Mouse (Mus musculus): ENCODE measurements around the gene Guca2a.
"Not testable (repeated sequence)": the region's sequence is repeated elsewhere in the genome, so short reads cannot be mapped to it uniquely, and the experiment has no call there.

Guca2a gene

DNA sequence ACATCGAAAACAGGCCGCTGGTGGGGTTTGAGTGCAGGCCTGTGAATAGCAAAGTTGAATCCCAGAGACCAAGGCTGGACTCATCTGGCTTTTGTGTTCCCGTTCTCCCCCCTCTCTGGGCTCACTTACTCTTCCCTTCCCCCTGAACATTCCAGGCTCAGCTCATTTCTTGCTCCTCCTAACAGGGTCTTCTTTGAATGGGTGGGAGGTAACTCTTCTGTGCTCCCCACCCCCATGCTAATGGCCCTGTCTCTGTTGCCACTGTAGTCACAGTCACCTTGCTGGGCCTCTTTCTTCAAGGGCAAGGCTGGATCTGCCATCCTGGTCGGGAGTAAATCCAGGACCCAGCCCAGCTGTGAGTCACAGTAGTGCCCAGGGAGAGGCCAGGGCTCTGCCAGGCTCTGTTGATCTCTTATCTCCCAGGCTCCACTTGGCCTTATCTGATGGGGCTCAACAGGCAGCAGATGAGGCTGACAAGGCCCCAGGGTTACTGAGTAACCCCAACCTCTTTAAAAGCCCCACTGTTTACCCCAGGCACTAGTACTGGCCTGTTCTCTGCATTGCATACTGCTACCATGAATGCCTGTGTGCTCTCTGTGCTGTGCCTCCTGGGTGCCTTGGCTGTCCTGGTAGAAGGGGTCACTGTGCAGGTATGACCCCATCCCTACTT is at the start of gene Guca2a:
Gene Guca2a, plus strand, starts transcription at position 529 of the 670 bp plus-strand sequence.
- in situ Hi-C loops (cut with MboI; ENCODE audit: low pct_unique_long_range_greater_than_20kb in 1 of 2, low sequenced_read_pairs in 2 of 2, unreplicated experiment in 1 of 2): no loop called here

DNA sequence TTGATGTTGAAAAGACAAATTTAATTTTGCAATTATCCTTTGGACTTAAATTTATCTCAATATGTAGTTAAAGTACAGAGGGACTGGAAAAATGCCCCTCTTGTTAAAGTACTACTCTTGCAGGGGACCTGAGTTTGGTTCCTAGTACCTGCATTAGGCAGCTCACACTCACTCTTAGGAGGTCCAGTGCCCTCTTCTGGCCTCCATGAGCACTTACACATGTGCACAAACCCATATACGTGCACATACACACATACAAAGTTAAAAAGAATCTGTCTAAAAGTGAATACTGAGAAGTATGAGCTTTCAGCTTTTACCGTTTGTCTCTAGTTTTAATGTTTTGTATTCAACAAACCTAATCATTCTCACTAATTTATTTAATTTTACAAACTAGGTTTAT is 49.5 kb upstream of the Guca2a start:
- in situ Hi-C loops (cut with MboI; ENCODE audit: low pct_unique_long_range_greater_than_20kb in 1 of 2, low sequenced_read_pairs in 2 of 2, unreplicated experiment in 1 of 2): no loop called here

DNA sequence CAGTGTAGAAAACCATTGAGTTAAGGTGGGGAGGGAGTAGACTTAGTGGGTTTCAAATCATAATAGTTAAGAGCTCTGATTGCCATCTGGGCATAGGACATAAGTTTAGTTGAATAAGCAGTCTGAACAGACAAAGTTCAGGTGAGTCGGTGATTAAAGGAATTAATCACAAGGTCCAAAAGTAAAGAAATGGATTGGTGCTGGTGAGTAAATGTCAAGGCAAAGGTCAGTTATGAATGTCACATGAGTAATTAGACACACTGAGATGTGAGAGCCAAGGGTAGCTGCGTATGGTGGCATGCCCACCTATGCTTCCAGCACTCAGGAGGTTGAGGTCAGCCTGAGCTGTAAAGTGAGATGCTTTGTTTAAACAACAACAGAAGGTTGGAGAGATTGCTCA is 48.1 kb upstream of the Guca2a start:
- in situ Hi-C loops (cut with MboI; ENCODE audit: low pct_unique_long_range_greater_than_20kb in 1 of 2, low sequenced_read_pairs in 2 of 2, unreplicated experiment in 1 of 2): no loop called here

DNA sequence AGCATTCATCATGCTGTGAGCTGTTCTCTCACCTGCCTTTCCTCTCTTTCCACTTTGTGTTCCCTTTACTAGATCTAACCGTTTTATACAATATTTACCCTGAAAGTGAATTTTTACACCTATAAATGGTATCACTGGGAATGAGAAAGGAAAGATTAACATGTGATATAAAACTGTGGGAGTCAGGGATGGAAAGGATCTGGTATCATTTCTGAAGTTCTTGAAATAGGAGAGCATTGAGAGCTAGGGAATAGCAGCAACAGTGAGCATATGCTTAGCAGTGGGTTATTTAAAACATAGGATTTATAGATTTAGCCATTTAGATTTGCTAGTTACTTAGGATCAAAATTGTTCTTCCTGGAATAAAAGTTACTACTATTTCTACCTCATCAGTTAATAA is 47.5 kb upstream of the Guca2a start:
- in situ Hi-C loops (cut with MboI; ENCODE audit: low pct_unique_long_range_greater_than_20kb in 1 of 2, low sequenced_read_pairs in 2 of 2, unreplicated experiment in 1 of 2): no loop called here

DNA sequence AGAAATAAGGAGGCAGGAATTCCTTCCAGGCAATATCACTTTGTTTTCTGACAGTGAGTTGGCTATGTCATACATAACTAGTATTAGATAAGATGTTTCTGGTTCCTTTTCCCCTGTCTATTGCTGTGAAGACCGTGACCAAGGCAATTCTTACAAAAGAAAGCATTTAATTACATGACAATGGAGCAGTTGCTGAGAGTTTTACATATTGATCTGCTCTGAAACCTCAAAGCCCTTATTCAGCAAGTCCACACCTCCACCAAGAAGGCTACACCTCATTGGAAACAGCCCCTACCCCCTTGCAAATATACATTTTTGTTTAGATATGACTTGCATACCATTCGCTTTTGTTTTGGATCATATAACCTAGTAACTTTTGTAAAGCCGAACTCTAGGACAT is 45.0 kb upstream of the Guca2a start:
- in situ Hi-C loops (cut with MboI; ENCODE audit: low pct_unique_long_range_greater_than_20kb in 1 of 2, low sequenced_read_pairs in 2 of 2, unreplicated experiment in 1 of 2): no loop called here

DNA sequence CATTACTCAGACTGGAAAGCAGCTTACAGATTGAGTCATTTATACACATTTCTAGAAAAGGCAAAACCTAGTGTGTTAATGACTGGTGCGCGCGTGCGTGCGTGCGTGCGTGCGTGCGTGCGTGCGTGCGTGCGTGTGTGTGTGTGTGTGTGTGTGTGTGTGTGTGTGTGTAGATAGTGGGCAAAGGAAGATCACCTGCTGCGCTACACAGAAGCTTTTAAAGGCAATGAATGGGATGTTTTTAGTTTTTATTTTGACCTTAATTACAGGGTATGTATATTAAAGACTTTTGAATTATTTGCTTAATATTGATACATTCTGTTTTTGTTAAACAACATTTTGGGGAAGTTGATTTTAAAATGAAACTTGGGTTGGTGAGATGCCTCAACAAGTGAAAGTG is 43.2 kb upstream of the Guca2a start:
- in situ Hi-C loops (cut with MboI; ENCODE audit: low pct_unique_long_range_greater_than_20kb in 1 of 2, low sequenced_read_pairs in 2 of 2, unreplicated experiment in 1 of 2): no loop called here

DNA sequence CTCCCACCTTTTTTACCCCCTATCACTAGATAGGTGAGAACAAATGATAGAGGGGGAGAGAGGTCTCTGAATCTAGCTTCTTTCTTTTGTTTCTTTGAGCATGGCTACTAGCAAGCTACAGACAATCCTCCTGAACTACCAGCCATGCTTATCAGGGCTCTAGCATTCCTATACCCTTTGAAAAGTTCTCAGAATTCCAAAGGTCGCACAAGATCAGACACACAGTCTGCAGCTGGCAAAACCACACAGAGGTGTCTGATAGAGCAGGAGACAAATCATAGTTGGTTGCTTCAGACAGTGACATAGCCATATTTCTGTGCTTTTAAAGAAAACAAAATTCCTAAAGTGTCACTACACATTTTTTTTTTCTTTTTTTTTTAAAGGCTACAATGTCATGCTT is 37.9 kb upstream of the Guca2a start:
- in situ Hi-C loops (cut with MboI; ENCODE audit: low pct_unique_long_range_greater_than_20kb in 1 of 2, low sequenced_read_pairs in 2 of 2, unreplicated experiment in 1 of 2): no loop called here

DNA sequence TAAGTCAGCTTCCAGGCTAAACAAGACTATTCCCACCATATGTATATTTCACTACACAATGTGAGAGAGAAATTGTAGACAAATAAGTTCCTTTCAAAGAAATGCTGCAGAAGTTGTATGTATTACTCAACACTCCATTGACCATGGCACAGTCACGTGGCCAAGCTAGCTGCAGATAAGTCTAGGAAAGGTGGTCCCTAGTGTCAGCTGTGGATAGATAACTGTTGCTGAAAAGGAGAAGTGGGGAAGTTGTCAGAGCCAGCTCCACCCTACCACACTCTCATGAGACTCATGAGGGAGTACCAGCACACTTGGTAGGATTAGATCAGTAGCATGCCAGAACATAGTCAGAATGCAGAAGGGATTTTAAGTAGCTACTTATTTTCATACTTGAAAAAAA is 28.0 kb upstream of the Guca2a start:
- in situ Hi-C loops (cut with MboI; ENCODE audit: low pct_unique_long_range_greater_than_20kb in 1 of 2, low sequenced_read_pairs in 2 of 2, unreplicated experiment in 1 of 2): no loop called here

DNA sequence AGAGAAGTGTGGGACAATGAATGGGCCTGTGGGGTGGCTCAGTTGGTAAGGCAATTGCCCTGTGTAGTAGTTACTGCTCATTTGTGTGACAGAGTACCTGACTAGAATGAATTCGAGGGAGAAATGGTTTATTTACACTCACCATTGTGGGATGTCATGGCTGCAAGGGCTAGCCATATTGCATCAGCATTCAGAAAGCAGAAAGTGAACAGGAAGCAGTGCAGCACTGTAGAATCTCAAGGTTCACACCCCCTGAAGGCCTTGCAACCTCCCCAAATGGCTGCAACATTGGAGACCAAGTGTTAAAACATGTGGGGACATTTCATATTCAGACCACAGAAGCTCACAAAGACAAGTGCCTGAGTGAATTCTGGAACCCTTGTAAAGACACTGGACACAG is 23.4 kb upstream of the Guca2a start:
- in situ Hi-C loops (cut with MboI; ENCODE audit: low pct_unique_long_range_greater_than_20kb in 1 of 2, low sequenced_read_pairs in 2 of 2, unreplicated experiment in 1 of 2): no loop called here

DNA sequence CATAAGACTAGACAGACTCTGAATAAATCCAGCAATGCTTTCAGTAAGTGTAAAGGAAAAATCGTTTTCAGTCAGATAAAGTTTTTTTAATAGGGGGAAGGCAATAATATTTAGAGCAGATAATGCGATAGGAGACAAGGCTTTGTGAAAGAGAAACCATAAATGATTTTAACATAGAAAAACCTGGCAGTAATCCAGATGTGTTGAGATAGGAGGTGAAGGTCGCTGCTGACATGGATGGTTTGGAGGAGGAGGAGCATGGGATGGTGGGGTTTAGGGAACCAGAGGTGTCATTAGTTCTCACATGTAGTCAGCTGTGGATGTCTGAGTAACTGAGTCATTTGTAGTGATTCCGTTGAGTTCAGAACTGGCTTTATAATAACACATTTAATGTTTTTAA is 22.8 kb upstream of the Guca2a start:
- in situ Hi-C loops (cut with MboI; ENCODE audit: low pct_unique_long_range_greater_than_20kb in 1 of 2, low sequenced_read_pairs in 2 of 2, unreplicated experiment in 1 of 2): no loop called here

DNA sequence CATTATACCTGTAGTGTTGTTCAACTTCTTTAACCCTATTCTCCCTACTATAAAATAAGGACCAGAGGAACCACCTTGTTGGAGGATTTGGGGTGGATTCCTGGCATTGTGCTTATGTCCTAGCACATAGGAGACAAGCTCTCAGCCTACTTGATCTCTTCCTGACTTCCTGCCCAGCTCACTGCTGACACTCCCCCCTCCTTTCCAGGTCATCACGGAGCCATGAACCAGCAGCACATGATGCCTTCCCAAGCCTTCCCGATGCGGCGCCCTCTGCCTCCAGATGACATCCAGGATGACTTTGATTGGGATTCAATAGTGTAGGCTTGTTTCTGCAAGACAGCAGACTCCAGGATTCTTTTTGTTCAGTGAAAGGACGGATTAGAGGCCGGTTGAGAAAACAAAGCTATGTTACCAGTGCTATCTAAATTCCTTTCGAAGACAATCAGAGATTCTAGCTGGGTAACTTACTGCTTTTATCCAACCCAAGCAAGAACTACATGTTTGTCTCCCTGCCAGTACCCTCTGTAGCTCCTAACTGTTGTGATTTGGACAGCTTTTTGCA is 11.3 kb upstream of the Guca2a start:
- in situ Hi-C loops (cut with MboI; ENCODE audit: low pct_unique_long_range_greater_than_20kb in 1 of 2, low sequenced_read_pairs in 2 of 2, unreplicated experiment in 1 of 2): no loop called here

DNA sequence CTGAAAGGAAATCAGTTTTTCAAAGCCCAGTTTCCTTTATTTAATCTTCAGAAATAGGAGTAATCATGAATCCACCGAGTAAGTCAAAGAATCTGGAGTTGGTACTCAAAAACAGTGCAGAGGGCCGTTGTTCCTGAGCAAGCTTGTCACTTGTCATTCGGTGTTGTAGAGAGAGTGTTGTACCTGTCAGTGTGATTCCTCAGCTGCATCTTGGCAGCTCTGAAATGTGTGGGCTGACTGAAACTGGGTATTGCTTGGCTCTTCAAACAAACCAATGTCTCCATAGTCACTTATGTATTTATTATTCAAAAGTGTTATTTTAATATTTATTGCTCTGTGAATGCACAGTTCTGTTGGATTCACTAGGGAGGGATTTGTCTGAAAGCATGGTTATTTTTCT is 10.6 kb upstream of the Guca2a start:
- in situ Hi-C loops (cut with MboI; ENCODE audit: low pct_unique_long_range_greater_than_20kb in 1 of 2, low sequenced_read_pairs in 2 of 2, unreplicated experiment in 1 of 2): no loop called here

DNA sequence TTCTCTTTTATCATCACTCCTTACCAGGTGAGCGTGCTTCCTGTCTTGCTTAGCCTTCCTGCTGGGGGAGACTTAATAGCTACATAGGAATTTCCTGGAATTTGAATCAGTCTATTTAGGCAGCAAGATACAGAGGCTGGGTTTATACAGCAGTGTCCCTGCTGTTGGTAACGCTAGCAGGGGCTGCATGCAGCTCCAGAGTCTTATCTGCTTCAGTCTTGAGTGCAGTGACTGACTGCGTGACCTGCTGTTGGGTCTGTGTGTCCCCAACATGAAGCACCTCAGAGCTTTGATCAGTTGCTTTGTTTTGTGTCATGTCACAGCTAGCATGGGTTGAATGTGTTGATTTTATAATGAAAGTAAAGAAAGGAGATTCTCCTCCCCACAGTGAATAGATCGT is 10.2 kb upstream of the Guca2a start:
- in situ Hi-C loops (cut with MboI; ENCODE audit: low pct_unique_long_range_greater_than_20kb in 1 of 2, low sequenced_read_pairs in 2 of 2, unreplicated experiment in 1 of 2): no loop called here

DNA sequence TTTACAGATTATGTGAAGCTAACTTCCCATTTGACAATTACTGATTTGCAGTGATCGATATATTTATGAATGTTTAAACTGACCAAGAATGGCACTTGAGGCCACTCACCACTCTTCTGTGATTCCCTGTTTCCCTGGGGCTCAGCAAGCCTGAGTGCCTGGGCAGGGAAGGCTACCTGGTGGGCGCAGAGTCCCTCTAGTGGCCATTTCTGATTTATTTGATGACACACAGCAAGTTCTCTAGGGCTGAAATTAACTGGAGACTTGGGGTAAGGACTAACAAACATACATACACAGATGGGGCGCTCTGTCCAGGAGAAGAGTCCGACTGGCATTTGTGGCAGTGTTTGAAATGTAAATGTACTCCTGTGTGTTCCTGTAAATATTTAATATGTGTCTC is 9.1 kb upstream of the Guca2a start:
- in situ Hi-C loops (cut with MboI; ENCODE audit: low pct_unique_long_range_greater_than_20kb in 1 of 2, low sequenced_read_pairs in 2 of 2, unreplicated experiment in 1 of 2): not testable (repeated sequence)

DNA sequence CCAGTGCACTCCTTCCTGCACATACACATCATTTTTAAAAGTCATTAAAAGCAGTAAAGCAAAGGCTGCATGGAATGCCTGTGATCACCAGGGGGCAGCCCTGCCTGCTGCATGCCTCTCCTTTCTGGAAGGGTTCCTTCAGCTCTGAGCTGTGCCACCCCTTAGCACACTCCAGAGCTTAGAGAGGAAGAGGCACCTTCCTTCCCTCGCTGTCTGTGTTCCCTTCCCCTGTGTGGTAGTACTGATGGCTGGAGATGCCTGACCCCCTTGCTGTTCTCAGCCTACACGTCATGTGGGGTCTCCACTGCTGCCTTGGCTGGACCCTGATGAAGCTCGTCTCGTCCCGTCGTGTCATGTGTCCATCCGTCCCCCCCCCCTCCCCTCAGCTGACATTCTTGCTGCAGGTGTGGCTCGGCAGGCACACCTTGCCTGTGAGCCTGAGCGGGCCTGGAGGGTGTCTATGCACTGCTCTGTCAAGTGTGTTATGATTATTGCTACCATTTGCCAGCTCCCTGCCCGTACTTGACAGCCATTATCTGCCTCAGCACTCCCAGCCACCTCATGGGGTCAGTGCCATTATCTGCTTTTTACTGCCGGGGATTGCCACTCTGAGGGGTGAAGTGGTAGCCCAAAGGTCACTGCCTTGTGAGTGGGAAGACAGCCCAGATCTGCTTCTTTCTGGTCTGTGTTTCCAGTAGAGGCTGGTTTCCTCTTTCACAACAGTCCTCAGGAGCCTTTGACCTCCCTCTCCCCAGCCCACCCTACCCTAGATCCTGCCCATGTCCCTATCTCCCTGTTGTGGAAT is 6.2 kb upstream of the Guca2a start:
- in situ Hi-C loops (cut with MboI; ENCODE audit: low pct_unique_long_range_greater_than_20kb in 1 of 2, low sequenced_read_pairs in 2 of 2, unreplicated experiment in 1 of 2): no loop called here

DNA sequence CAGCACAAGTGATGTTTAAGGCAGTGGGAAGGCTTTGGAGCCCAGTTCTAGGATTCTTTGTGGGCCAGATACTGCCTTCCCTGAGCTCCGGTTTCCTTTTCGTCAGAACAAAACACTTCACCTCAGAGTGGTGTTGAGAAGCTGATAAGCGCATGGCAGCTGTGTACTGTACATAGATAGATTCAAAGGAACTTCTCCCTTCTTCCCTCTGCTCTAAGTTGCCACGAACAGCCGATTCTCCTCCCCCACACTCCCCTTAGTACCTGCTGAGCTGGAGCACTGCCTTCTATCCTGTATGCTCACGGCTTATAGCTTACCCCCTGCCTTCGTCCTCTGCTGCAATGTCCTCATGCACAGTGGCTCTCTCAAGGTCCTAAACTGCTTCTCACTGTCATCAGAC is 4.8 kb upstream of the Guca2a start:
- in situ Hi-C loops (cut with MboI; ENCODE audit: low pct_unique_long_range_greater_than_20kb in 1 of 2, low sequenced_read_pairs in 2 of 2, unreplicated experiment in 1 of 2): no loop called here

DNA sequence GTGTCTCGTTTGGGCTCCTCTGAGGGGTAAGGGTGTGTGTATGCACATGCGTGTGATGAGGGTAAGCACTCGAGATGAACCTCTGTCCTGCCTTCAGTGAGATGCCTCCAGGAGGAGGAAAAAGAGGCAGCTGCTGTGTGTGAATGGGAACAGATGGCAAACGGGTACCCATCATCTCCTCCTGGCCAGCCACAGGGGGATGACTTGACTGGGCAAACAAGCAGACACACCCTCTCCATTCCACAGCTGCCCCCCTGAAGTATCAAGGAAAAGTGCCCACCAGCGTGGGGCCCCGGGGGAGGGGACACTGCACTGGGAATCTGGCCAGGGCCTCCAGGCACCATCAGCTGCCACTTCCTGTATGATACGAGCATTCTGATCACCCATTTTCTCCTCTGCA is 4.2 kb upstream of the Guca2a start:
- in situ Hi-C loops (cut with MboI; ENCODE audit: low pct_unique_long_range_greater_than_20kb in 1 of 2, low sequenced_read_pairs in 2 of 2, unreplicated experiment in 1 of 2): no loop called here

DNA sequence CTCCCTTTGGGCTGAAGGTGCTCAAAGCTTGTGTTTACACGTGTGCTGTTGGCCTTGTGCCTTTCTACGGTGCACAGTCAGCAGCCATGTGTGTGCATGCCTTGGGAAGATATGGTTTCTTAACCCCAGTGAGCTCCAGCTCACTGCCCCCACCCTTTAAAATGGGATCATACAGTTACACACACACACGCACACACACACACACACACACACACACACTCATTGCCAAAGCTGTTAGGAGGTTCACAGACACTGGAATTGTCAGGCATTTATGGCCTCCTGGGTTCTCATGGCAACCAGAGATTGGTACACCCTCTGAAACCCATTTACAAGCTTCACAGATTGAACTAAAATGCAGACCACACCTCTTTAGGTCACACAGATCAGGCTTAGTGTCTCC is 3.6 kb upstream of the Guca2a start:
- in situ Hi-C loops (cut with MboI; ENCODE audit: low pct_unique_long_range_greater_than_20kb in 1 of 2, low sequenced_read_pairs in 2 of 2, unreplicated experiment in 1 of 2): no loop called here

DNA sequence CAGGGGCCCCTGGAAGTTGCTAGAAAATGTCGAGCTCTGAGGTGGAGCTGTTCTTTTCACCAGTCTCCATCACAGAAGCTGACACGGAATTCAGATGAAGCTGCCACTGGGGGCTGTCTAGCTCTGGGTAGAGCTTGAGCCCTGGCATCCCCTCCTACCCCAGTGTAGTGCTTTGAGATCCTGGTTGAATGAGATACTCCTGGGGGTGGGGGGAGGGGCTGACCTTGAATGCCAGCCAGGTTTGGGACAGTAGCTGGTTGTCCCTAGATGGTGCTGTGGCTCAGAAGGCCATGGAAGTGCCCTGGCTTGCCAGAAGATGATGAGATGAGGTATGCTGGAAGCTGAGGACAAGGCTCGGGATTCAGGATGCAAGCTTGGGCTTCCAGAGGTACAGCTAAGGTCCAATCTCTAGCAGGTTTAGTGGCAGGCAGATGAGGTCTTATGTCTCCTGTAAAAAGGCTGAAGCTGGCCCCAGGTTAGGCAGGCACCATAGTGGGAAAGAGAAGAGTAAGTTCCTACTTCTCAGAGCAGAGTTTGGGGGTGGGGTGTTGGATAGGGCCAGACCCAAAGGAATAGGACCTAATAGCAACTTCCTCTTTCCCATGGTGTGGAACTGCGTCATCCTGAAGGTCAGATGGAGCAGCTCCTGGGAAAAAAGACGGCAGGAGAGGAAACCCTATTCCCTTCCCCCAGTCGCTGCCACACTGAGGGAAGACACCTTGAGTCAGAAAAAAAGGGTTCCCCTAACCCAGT is 2.4 kb upstream of the Guca2a start:
- in situ Hi-C loops (cut with MboI; ENCODE audit: low pct_unique_long_range_greater_than_20kb in 1 of 2, low sequenced_read_pairs in 2 of 2, unreplicated experiment in 1 of 2): no loop called here
